Mouse (Mus musculus) kidney, adult 2 months (tissue): ENCODE results near the gene Qrich2.

Source experiments
- CTCF ChIP-seq: fragments of 200-500 bp; conservative IDR thresholded peaks from 2 replicates; pipeline ENCODE4 v1.5.1; 2011; ENCODE audit warnings: low read depth, mild to moderate bottlenecking, control low read depth, low read length, moderate library complexity, mixed read lengths; ENCODE audit not compliant: insufficient read depth, insufficient read length
- POLR2A ChIP-seq: fragments of 200-500 bp; IDR thresholded peaks from one replicate; pipeline ENCODE4 v1.6.1; 2011; ENCODE audit warnings: low read depth, low read length, control low read depth

- TF ChIP-seq POLR2A (no peak), CTCF (no peak)
Measured at GRCm38 (mm10) chr11:116499018-116499417, 33.0 kb upstream of the Qrich2 start.
